Mouse (Mus musculus): ENCODE results near the gene Ccdc12.

GRCm38 (mm10) chr9:110633882-110634281 lies 22.4 kb upstream of the Ccdc12 start:
- no peak for TF ChIP-seq CTCF (conservative IDR thresholded peaks at IDR 0.05; ENCODE audit: insufficient read depth, insufficient read length, low read depth, low read length)
- TF ChIP-seq POLR2A (IDR thresholded peaks at IDR 0.05; ENCODE audit: low read depth, low read length): no peak
